Mouse (Mus musculus) forebrain, embryonic 16.5 days (tissue): ENCODE measurements around the gene Sephs2. TPM values are rescaled to one million over a fixed set of nuclear protein-coding genes. Genes with fewer than 3 reads are reported as not detected.
A peak's percentile ranks its signal among the peaks of the same experiment; 100 is the strongest.

Experiments
- ATAC-seq: fragments of 200-750 bp; cut with Nextera tagmentation; 2 replicates; pipeline ENCODE4 v1.8.0; 2017; ENCODE audit warnings: mild to moderate bottlenecking, moderate library complexity
- H3K27ac ChIP-seq: fragments of 300-500 bp; sonication (generic); 2 replicates; pipeline ENCODE4 v1.5.1; 2014; ENCODE audit warnings: low read length, control low read depth
- H3K27me3 ChIP-seq: fragments of 300-500 bp; sonication (generic); replicated peaks from 2 replicates; pipeline ENCODE4 v1.6.1; 2014; ENCODE audit warnings: low read length; ENCODE audit not compliant: control insufficient read depth, insufficient read depth
- H3K36me3 ChIP-seq: fragments of 300-500 bp; sonication (generic); 2 replicates; pipeline ENCODE4 v1.6.1; 2014; ENCODE audit not compliant: control insufficient read depth, insufficient read depth
- H3K4me1 ChIP-seq: fragments of 300-500 bp; sonication (generic); replicated peaks from 2 replicates; pipeline ENCODE4 v1.6.1; 2014; ENCODE audit warnings: low read length; ENCODE audit not compliant: control insufficient read depth, insufficient read depth
- H3K4me2 ChIP-seq: fragments of 300-500 bp; sonication (generic); 2 replicates; pipeline ENCODE4 v1.6.1; 2014; ENCODE audit warnings: mild to moderate bottlenecking, low read length, control low read depth
- H3K4me3 ChIP-seq: fragments of 300-500 bp; sonication (generic); replicated peaks from 2 replicates; pipeline ENCODE4 v1.5.1; 2014; ENCODE audit warnings: mild to moderate bottlenecking, low read length, control low read depth
- H3K9ac ChIP-seq: fragments of 300-500 bp; sonication (generic); replicated peaks from 2 replicates; pipeline ENCODE4 v1.6.1; 2014; ENCODE audit warnings: low read depth, low read length, control low read depth
- H3K9me3 ChIP-seq: fragments of 300-500 bp; sonication (generic); 2 replicates; pipeline ENCODE4 v1.6.1; 2016; ENCODE audit warnings: low read length; ENCODE audit not compliant: control insufficient read depth
- WGBS: fragments of 180-500 bp; shearing (Covaris S2); extraction: QIAGEN DNeasy Blood & Tissue Kit; methylation state at CpG from one replicate; pipeline ENCODE4 v1.1.7; 2014; 5-methylcytosine and 5-hydroxymethylcytosine counted together
- polyA plus RNA-seq: library from polyadenylated mRNA; unstranded; fragments of >200 nt; fragmentation: Nextera tagmentation; extraction: Ambion mirVana; gene quantifications from 2 replicates; pipeline ENCODE4 v1.2.1, GENCODE M21; 2015

The Sephs2 gene
- 48.3 and 49.2 TPM in 2 replicates for polyA plus RNA-seq

GRCm38 (mm10) chr7:127273925-127274789 is at the start of gene Sephs2:
Gene Sephs2, minus strand, starts transcription at chr7:127274055.
- 2% methylated on average over 39 of the region's 39 CpGs for WGBS
- Histone ChIP-seq H3K27ac (peak within 1 kb of the TSS; percentile 76), H3K9ac (peak within 1 kb of the TSS; percentile 90), H3K9me3 (no peaks in the 10 kb centered on the region), H3K4me1 (peaks cover 27% of the 10 kb centered on the region), H3K4me2 (peak within 1 kb of the TSS; percentile 84), H3K4me3 (peak within 1 kb of the TSS; percentile 92), H3K27me3 (no peaks in the 10 kb centered on the region), H3K36me3 (peaks cover 2% of the 10 kb centered on the region; the same call in 1 of the 2 replicates)
- peak; percentile 94 for ATAC-seq

DNA sequence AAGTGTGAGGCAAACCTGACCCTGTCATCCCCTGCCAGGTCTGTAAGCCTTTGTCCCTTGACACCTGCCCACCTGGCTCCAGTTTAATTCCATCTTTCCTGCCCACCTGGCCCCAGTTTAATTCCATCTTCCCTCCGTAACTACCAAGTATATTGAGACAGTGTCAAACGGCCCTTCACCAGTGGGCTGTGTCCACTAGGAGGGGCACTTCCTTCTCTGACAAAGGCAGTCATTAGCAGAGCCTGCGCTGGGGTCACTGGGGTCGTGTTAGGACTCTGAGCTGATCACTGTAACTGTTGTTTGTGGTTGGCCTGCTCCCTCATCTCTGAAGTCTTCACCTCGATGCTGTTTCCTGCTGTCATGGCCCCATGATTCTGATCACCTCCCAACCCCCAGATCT is 48.2 kb upstream of the Sephs2 start:
- no peaks in the 10 kb centered on the region for H3K27me3 ChIP-seq
- H3K36me3 ChIP-seq, result no peaks in the 10 kb centered on the region
- 38% methylated on average over 5 of the region's 5 CpGs for WGBS

GRCm38 (mm10) chr7:127321106-127321505 is 47.3 kb upstream of the Sephs2 start:
- Histone ChIP-seq H3K36me3 (no peaks in the 10 kb centered on the region), H3K4me2 (no peak overlapping the region), H3K27me3 (no peaks in the 10 kb centered on the region), H3K9ac (no peak overlapping the region), H3K9me3 (no peaks in the 10 kb centered on the region), H3K27ac (no peak overlapping the region), H3K4me1 (no peaks in the 10 kb centered on the region), H3K4me3 (no peak overlapping the region)
- WGBS, result 76% methylated on average over 4 of the region's 4 CpGs
- no peak for ATAC-seq

More for the DNA sequence above, 48.2 kb upstream of the Sephs2 start:
- Histone ChIP-seq H3K4me2 (no peak overlapping the region), H3K4me1 (no peaks in the 10 kb centered on the region), H3K4me3 (no peak overlapping the region), H3K9me3 (no peaks in the 10 kb centered on the region), H3K27ac (no peak overlapping the region), H3K9ac (no peak overlapping the region)
- ATAC-seq, result no peak

- H3K27ac ChIP-seq, result no peak overlapping the region
- no peaks in the 10 kb centered on the region for H3K9me3 ChIP-seq
- H3K4me2 ChIP-seq, result no peak overlapping the region
- H3K4me3 ChIP-seq, result no peak overlapping the region
- 40% methylated on average over 8 of the region's 8 CpGs for WGBS
- no peak overlapping the region for H3K9ac ChIP-seq
- no peaks in the 10 kb centered on the region for H3K36me3 ChIP-seq
- no peak for ATAC-seq
- H3K4me1 ChIP-seq, result no peaks in the 10 kb centered on the region
- no peaks in the 10 kb centered on the region for H3K27me3 ChIP-seq
Observed at GRCm38 (mm10) chr7:127313912-127314311, 40.1 kb upstream of the Sephs2 start.

- no peak overlapping the region for H3K27ac ChIP-seq
- H3K4me1 ChIP-seq, result no peaks in the 10 kb centered on the region
- WGBS, result 78% methylated on average over 12 of the region's 12 CpGs
- no peak overlapping the region for H3K4me2 ChIP-seq
- no peak overlapping the region for H3K9ac ChIP-seq
- no peak overlapping the region for H3K4me3 ChIP-seq
- H3K9me3 ChIP-seq, result no peaks in the 10 kb centered on the region
- ATAC-seq, result no peak
- H3K27me3 ChIP-seq, result no peaks in the 10 kb centered on the region
- no peaks in the 10 kb centered on the region for H3K36me3 ChIP-seq
Observed at GRCm38 (mm10) chr7:127309951-127310350, 36.1 kb upstream of the Sephs2 start.

DNA sequence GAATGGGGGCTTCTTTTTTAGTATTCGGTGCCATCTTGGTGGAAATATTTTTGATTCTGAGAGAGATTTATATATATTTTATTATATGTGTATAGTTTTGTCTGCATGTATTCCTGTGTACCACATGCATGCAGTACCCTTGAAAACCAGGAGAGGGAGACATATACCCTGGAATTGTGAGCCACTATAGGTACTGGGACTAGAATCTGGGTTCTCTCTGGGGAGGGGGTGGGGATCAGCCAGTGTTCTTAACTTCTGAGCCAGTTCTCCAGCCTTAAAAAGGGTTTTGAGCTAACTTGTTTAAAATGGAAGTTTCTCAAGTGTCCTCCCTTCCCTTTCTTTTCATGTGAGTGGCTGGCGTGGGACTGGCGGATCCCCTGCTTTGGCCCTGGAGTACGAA is 35.0 kb upstream of the Sephs2 start:
- no peak overlapping the region for H3K9ac ChIP-seq
- no peak overlapping the region for H3K27ac ChIP-seq
- no peak for ATAC-seq
- H3K4me1 ChIP-seq, result no peaks in the 10 kb centered on the region
- WGBS, result 48% methylated on average over 4 of the region's 4 CpGs
- H3K9me3 ChIP-seq, result no peaks in the 10 kb centered on the region
- H3K27me3 ChIP-seq, result no peaks in the 10 kb centered on the region
- H3K4me2 ChIP-seq, result no peak overlapping the region
- H3K36me3 ChIP-seq, result no peaks in the 10 kb centered on the region
- no peak overlapping the region for H3K4me3 ChIP-seq

DNA sequence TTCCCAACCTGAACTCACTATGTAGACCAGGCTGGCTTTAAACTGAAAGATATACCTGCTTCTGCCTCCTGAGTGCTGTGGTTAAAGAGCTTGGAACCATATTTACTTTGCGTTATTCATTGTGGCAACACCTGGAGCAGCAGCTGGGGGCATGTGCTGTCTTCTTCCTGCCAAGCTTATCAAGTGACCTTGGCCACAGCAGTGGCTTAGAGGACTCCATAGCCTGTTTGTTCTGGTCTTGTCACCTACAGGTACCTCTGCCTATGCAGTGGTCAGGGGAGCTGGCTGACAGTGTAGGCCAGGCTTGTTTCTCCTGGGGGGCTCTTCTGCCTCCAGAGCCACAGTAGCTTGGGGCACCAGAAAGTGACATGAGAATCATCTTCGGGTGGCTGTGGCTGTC is 34.6 kb upstream of the Sephs2 start:
- no peak overlapping the region for H3K9ac ChIP-seq
- WGBS, result 90% methylated on average over 2 of the region's 2 CpGs
- no peak overlapping the region for H3K27ac ChIP-seq
- H3K4me2 ChIP-seq, result no peak overlapping the region
- ATAC-seq, result no peak
- H3K36me3 ChIP-seq, result no peaks in the 10 kb centered on the region
- no peaks in the 10 kb centered on the region for H3K27me3 ChIP-seq
- H3K4me3 ChIP-seq, result no peak overlapping the region
- H3K4me1 ChIP-seq, result no peaks in the 10 kb centered on the region
- no peaks in the 10 kb centered on the region for H3K9me3 ChIP-seq

- Histone ChIP-seq H3K4me3 (no peak overlapping the region), H3K4me2 (no peak overlapping the region), H3K36me3 (no peaks in the 10 kb centered on the region), H3K27me3 (no peaks in the 10 kb centered on the region), H3K4me1 (no peaks in the 10 kb centered on the region), H3K27ac (no peak overlapping the region), H3K9me3 (no peaks in the 10 kb centered on the region), H3K9ac (no peak overlapping the region)
- no peak for ATAC-seq
- WGBS, result 96% methylated on average over 5 of the region's 5 CpGs
Observed at GRCm38 (mm10) chr7:127297586-127298193, 23.8 kb upstream of the Sephs2 start.

DNA sequence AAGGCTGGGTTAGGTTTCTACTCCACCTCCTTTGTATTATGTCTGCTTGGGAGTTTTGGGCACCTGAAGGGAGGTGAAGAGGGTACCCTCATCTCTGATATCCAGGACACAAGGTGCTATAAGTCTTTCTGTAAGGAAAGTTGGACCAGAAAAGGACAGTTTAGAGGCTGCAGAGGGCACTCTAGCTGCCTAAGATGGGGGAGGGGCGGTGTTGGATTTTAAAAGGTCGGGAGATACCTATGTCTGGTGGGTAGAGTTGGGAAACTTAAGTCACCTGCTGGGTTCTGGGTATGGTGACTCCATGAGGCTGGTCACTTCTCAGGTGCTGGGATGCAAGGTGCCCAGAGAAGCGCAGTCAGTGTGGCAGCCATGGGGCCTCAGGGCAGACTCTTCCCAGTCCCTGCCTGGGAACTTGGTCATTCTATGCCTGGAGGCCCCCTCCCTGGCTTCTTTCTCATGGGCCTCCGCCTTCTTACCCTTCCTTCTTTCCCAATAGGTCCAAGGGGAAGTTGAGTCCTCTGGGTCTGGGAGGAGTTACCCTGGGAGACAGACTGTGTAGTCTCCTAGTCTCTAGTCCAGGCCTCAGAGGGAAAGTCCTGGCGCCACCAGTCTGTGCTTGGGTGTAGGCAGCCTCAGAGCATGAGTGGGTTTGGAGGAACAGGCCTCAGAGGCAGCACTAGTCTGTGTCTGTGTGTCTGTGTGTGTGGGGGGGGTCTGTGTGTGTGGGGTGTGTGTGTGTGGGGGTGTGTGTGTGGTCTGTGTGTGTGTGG is 23.1 kb upstream of the Sephs2 start:
- 87% methylated on average over 5 of the region's 5 CpGs for WGBS
- H3K4me3 ChIP-seq, result no peak overlapping the region
- H3K4me2 ChIP-seq, result no peak overlapping the region
- no peaks in the 10 kb centered on the region for H3K36me3 ChIP-seq
- H3K27me3 ChIP-seq, result no peaks in the 10 kb centered on the region
- no peak for ATAC-seq
- no peaks in the 10 kb centered on the region for H3K4me1 ChIP-seq
- H3K27ac ChIP-seq, result no peak overlapping the region
- no peaks in the 10 kb centered on the region for H3K9me3 ChIP-seq
- H3K9ac ChIP-seq, result no peak overlapping the region
